Mouse (Mus musculus): ENCODE results near the gene Gatad1. TPM values are rescaled to one million over a fixed set of nuclear protein-coding genes. Genes with fewer than 3 reads are reported as not detected.
"Not testable (repeated sequence)": the region's sequence is repeated elsewhere in the genome, so short reads cannot be mapped to it uniquely, and the experiment has no call there.

The Gatad1 gene
- polyA plus RNA-seq, 2 experiments from 2014 or later: 29.7 to 39.0 TPM

DNA sequence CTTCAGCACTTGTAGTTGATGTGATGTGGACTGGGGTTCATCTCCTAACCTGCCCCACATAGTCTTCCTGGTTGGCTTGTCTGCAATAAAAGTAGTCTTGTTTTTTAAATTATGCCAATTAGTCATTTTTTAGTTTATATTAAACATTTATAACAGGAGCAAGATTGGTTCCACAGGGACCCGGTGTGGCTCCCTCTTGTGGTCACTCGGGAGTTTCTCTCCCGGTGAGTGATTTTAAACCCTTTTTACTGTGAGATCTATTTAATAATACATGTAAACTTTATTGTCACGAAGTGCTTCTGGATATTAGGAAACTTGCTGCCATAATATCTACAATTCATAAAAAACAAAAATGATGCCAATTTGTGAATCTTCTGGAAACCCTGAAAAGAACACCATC, 23.0 kb downstream of the Gatad1 start:
- no peak for ATAC-seq

DNA sequence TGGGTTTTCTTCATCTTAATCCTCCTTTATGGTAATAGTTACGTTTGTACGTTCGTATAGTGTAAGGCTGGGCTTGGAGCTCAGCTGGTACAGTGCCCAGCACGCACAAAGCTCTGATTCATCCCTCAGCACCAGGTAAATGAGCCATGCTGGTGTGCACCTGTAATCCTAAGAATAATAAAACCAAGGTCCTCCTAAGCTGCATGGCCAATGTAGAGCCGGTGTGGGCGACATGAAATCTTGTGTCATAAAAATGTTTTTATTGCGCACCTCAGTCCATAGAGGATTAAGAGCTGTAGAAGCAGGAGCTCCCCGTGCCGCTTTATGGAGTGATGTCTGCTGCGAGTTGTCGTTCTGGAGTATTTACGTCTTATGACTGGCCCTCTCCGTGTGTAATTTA, 23.7 kb downstream of the Gatad1 start:
- no peak for ATAC-seq

DNA sequence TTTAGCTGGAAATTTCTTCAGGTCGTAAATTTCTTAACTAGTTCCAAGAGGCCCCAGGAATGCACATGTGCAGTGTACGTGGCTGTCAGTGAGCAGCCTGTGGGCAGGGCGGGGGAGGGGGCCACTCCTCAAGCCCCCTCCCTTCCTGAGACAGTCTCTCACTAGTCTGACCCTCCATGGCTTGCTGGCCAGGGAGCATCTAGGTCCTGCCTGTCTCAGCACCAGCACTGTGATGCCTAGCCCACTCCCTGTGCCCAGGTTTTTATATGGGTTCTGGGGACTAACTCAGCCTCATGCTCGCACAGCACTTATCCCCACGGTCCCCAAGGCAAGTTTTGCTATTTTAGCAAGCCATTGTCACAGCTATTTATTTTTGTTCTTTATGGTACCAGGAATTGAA, 24.7 kb downstream of the Gatad1 start:
- no peak for ATAC-seq

DNA sequence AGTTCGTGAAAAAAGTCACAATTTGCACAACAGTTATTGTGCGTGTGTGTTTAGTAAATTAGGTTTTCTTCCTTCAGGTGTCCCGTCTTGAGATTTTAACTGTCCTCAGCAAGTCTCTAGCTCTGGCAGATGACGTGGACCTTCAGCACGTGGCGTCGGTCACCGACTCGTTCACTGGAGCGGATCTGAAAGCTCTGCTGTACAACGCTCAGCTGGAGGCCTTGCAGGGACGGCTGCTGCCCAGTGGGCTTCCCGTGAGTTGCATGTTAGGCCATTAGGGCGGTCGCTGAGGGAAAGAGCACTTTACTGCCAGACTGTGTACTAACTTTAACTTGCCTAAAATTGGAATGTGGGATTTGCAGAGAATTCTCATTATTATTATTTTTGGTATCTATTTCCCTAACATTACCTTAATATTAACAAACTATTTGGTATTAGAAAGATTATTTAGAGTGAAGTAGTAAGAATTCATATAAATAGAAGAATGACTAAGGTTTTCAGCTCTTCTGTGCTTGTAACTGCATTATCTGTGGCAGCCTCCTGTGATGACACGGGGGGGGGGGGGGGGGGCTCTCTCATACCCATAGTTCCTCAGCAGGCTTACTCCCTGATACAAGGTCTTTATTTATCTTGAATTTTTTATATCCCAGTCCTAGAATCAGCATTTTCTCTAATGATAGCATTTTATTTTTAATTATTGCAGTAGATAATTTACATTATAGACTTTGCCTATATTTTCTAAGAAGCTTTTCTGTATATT, 25.3 kb downstream of the Gatad1 start:
- no peak for ATAC-seq

DNA sequence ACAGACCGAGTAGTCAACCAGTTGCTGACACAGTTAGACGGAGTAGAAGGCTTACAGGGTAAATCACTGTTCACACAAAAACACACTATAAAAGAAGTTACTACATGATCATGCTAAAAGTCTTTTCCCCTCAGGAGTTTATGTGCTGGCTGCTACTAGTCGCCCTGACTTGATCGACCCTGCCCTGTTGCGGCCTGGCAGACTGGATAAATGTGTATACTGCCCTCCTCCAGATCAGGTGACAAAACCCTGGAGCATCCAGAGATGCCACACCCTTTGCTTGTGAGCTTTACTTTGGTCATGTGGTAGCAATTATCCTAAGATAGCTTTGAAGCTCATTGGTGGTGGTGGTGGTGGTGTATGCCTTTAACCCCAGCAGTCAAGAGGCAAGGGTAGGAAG, 26.9 kb downstream of the Gatad1 start:
- no peak for ATAC-seq

DNA sequence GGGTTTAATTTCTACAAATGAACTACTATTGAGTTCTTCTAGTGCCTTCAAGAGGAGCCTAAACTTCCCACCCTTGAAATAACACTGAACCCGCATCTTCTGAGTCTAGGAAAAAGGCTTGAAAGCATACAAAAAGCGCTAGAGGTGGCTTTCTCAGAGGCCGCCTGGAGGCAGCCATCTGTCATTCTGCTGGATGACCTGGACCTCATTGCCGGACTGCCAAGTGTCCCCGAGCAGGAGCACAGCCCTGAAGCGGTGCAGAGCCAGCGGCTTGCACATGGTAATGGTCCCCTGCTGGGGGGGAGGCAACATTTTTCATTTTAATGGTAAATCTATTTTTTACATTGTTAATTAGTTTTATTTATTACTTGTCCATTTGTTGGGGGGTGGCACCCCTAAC, 36.5 kb downstream of the Gatad1 start:
- ATAC-seq: no peak

DNA sequence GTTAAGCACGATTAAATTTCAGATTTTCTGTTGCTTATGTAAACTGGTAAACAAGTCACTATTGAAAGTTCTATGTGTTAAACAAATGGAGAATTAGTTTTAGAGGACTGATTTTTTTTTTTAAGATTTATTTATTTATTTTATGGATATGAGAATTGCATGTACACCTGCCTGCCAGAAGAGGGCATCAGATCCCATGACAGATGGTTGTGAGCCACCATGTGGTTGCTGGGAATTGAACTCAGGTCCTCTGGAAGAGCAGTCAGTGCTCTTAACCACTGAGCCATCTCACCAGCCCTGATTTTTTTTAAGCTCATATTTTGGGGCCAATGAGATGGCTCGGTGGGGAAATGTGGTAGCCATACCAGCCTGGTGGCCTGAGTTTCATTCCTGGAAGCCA, 45.1 kb downstream of the Gatad1 start:
- ATAC-seq: not testable (repeated sequence)

DNA sequence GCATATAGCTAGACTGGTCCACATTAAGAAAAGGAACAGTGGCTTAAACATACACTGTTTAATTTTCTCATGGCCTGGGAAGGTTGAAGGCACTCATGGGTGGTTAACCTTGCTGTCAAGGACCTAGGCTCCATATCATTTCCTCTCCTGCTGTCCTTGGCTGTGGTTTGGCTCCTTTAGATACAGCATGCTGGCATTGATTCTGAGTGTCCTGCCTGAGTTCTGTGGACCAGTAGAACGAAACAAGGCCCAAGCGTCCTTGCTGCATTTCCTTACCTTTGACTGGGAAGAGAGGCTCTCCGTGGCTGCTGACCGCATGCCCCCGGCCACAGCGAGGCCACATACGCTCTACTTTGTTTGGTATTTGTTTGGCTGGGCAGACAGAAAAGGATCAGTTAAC, 47.7 kb downstream of the Gatad1 start:
- ATAC-seq: no peak

DNA sequence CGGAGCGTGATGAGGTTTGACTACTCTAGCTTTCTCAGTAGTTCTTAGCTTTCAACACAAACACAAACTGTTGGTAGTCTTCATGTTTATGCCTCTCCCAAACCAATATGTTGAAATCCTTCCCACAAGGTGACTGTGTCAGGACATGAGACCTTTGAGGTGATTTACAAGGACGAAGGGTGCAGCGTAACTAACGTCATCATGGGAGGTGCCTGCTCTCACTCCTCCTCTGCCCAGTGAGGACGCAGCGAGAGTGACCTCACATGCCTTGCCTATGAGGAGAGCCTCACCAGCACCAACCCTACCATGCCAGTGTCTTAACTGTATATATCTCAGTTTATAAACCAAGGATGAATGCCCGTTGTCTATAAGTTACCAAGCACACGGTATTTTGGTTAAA, 49.9 kb downstream of the Gatad1 start:
- no peak for ATAC-seq

DNA sequence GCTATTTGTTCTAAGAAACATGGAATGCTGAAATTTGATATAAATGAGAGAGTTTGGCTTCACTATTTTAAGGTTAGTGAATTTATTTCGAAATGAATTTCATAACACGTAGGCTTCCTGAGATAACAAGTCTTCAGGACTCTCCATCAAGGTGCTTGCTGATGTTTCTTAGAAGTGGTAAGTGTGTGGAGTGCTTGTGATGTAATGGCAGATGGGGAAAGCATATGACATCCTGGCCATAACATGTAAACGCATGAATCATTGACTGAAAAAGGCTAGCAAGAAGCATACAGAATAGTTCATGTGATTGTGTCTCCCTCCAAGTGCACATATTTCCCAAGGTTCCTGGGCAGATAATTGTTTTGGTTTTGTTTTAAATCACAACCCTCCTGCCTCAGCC, 56.2 kb downstream of the Gatad1 start:
- no peak for ATAC-seq

DNA sequence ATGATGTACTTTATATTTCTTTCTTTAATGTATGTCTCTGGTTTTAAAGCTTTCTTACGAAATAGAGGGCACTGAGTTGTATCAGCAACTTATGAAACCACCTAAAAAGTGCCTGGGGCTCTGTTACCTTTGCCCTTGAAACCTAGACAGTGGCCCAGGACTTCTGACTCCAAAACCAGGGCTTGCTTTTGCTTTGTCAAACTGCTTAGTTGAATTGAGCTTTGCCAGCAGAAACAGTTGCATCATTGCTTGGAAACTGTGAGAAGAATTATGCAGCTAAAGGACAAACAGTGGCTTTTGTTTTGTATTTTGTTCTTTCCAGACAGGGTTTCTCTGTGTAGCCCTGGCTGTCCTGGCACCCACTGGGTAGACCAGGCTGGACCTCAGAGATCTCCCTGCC, 56.7 kb downstream of the Gatad1 start:
- no peak for ATAC-seq

DNA sequence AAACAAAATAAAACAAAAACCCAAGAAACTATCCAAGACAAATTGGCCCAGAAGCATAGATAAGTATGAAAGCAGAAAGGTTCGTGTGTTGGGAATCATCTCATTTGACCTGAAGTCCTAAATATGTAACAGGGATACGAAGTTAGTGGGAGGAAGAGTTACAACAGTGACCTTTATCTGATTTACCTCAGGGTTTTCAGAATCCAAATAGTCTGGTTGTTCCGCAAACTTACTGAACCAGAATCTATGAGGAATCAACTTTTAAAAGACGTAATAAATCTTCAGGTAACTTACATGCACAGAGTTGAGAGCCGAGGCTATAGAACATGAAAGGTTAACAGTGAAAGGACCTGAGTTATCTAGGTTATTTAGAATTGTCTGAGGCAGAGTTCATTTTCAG, 58.2 kb downstream of the Gatad1 start:
- no peak for ATAC-seq

DNA sequence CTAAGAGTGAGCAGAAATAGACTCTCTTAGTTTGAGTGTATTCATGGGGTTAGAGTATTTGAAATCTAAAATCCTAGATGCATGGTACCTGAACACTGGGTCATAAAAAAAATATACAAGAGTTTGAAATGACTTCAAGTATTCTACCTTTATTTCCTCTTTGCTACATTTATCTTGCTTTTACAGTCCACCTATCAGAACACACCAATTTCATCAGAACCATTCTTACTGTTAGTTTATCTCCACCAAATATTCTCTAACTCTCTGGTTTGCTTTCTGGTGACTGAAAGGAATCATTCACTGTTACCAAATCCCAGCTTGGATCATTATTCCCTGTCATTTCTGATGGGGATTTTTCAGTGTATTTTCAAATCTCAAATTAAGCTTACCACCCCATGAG, 59.8 kb downstream of the Gatad1 start:
- no peak for ATAC-seq

DNA sequence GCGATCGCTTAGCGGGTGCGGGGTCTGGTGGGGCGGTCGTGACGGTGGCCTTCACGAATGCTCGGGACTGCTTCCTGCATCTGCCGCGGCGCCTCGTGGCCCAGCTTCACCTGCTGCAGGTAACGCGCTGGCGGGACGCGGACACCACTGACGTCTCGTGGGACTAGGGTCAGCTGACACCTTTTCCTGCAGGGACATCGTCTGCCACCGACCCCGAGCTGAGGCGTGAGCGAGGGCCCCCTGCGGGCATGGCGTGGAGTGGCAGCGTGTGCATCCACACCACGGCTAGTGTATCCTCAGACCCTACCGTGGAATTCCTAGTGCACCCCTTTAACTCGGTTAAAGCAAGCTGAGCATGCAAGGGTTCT, 60.6 kb downstream of the Gatad1 start, which contains the start of gene Rbm48:
TSS of gene Rbm48 (minus strand) at position 187 of the 368 bp plus-strand sequence.
- peak; percentile 50 for ATAC-seq

DNA sequence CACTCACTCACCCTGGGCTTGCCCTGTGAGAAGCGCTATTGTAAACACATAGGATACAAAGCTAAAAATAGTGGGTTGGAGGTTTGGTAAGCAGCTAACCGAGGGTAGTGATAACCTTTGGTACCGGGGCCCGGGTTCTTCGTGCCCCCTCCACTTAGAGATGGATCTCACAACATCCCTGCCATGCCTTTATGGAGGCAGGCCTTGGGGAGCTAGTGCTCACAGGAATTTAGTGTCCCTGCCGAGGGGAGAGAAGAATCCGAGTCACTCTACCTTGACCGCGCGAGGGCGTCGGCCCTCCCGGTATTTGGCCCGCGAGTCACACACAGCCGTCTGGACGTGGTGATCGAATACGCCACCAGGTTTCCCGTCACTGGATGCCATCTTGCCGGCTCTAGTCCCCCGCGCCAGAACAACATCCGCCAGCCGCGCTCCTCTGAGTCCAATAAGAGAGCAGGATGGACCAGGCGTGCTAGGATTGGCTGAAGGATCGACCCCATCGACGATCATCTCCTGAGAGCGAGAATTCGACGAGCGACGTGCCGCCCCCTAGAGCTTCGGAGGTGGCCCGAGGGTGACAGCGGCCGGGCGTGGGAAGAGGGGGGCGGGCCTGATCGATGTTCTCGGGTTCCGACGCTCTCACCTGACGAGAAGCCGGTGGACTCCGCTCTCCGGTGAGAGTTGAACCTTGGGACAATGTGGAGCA, 61.1 kb downstream of the Gatad1 start, which contains the start of gene Pex1:
TSS of gene Pex1 (plus strand) at position 374 of the 706 bp plus-strand sequence.
- peak; percentile 94 for ATAC-seq

Other genes with a start within 250 kb of the Gatad1 start
- gene Fam133b, start 113.4 kb downstream of the Gatad1 start, polyA plus RNA-seq (2017; shearing (Covaris generic)): 10 to 100 TPM; 38.1 to 52.1 TPM
- gene 1700109H08Rik, start 85.6 kb downstream of the Gatad1 start, polyA plus RNA-seq (2017; shearing (Covaris generic)): 1 to 10 TPM; 6.3 to 9.7 TPM
- 10 to 100 TPM; 13.3 to 13.9 TPM for gene Pex1, start 61.1 kb downstream of the Gatad1 start, polyA plus RNA-seq (2017; shearing (Covaris generic))
- gene Rbm48, start 60.6 kb downstream of the Gatad1 start, polyA plus RNA-seq (2017; shearing (Covaris generic)): 10 to 100 TPM; 22.0 to 24.1 TPM
- gene Tmbim7, start 6.0 kb downstream of the Gatad1 start, polyA plus RNA-seq (2017; shearing (Covaris generic)): under 1 TPM in 1 of 2 experiments, not detected in 1; 0.34 TPM
- gene Ankib1, start 145.7 kb upstream of the Gatad1 start, polyA plus RNA-seq (2017; shearing (Covaris generic)): 10 to 100 TPM; 13.8 to 22.9 TPM
- 100 to 1,000 TPM in 1 of 2 experiments, 10 to 100 TPM in 1; 91.1 to 118 TPM for gene Krit1, start 146.0 kb upstream of the Gatad1 start, polyA plus RNA-seq (2017; shearing (Covaris generic))
- under 1 TPM in 1 of 2 experiments, not detected in 1; 0.20 TPM for gene Lrrd1, start 188.0 kb upstream of the Gatad1 start, polyA plus RNA-seq (2017; shearing (Covaris generic))
- gene Mterf1a, start 236.7 kb upstream of the Gatad1 start, polyA plus RNA-seq (2017; shearing (Covaris generic)): 10 to 100 TPM; 24.3 to 27.5 TPM